Mouse (Mus musculus) activated CD4-positive, CD25-positive, alpha-beta regulatory T cell, adult 9 weeks (primary cell): ENCODE results near the gene Bora. TPM values are rescaled to one million over a fixed set of nuclear protein-coding genes. Genes with fewer than 3 reads are reported as not detected.

Experiments
- polyA plus RNA-seq: library from polyadenylated mRNA; unstranded; fragments of 100-300 nt; shearing (Covaris generic); gene quantifications from one replicate; pipeline ENCODE4 v1.2.1, GENCODE M21; 2017

Bora gene
- 25.5 TPM for polyA plus RNA-seq

DNA sequence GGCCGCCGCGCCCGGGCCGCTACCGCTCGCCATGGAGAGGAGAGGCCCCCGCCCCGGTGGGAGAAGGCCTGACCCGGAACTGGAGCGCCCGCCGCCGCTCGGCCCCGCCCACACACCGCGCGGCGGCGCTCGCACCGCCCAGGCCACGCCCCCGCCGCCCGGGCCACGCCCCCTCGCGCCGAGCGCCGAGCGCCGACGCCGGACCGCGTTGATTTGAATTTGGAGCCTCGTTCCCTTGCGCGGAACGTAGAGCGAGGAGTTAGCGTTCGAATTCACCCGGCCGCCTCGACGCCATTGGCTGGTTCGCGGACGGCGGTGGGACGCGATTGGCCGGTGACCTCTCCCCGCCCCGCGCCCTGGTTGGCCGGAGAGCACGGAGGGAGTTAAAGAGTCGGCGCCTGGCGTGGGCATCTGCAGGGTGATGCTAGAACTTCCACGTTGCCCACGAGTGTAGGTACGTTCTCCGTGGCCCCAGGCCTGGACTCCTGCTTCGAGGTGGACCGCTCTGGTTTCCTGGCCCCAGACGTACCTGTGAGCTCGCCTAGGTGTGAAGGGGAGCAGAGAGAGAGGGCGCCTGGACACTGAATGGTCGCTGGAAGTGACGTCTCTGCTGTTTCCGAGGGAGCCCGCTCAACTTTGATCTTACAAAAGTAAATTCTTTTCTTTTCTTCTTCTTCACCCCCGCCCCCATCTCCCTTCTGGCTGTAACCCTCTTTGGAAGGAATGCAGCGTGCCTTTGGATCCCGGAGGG lies at the start of gene Bora, which contains the start of gene Mzt1:
Gene Bora, plus strand, starts transcription at position 192 of the 751 bp plus-strand sequence.
Gene Mzt1, minus strand, starts transcription at position 104 of the 751 bp plus-strand sequence.

DNA sequence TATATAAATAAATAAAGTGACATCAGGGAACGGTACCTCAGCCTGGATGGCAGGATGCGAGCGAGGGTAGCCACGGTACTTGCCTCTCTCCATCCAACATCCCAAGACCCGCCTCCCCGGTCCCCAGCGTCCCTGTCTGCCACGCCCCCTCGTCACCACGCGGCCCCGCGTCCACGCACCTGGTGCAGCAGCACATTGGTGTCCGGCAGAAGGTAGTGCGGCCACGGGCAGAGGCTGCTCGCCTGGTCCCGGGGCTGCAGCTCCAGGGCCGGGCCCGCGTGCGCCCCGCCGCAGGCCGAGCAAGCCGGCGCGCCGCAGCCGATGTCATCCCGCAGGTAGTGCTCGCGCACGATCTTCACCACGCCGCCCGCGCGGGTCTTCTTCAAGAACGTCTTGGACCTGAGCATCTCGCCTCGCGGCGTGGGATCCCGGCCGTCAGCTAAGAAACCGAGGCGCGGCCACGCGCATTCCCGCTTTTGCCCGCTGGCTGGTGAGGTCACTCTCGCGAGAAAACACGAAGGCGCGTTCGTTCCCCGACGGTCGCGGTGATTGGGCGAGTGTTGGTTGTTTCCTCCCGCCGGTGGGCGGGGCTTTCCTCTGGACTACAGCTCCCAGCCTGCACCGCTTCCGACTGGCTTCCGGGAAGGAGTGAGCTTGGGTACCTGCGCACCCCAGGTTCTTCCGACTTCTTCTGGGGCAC lies 53.4 kb downstream of the Bora start, which contains the start of the genes Pibf1 and Dis3:
Gene Pibf1, plus strand, starts transcription at position 158 of the 700 bp plus-strand sequence.
Gene Dis3, minus strand, starts transcription at position 504 of the 700 bp plus-strand sequence.

Other genes starting within 250 kb of the Bora start
- 7.3 TPM for gene Rpl36a-ps1, start 51.9 kb upstream of the Bora start, polyA plus RNA-seq
- 50.5 TPM for gene Mzt1, start 88 bp upstream of the Bora start, polyA plus RNA-seq
- 23.6 TPM for gene Pibf1, start 53.2 kb downstream of the Bora start, polyA plus RNA-seq
- gene Dis3, start 53.5 kb downstream of the Bora start, polyA plus RNA-seq: 9.0 TPM